Mouse (Mus musculus) neural tube, embryonic 15.5 days (tissue): ENCODE data around the gene Etv5. TPM values are rescaled to one million over a fixed set of nuclear protein-coding genes. Genes with fewer than 3 reads are reported as not detected.

ENCODE experiments used
- ATAC-seq: fragments of 200-750 bp; cut with Nextera tagmentation; 2 replicates; pipeline ENCODE4 v1.8.0; 2017; ENCODE audit warnings: mild to moderate bottlenecking, moderate TSS enrichment, moderate library complexity; ENCODE audit not compliant: low FRiP score
- H3K27ac ChIP-seq: fragments of 300-500 bp; sonication (generic); replicated peaks from 2 replicates; pipeline ENCODE4 v1.5.1; 2015; ENCODE audit warnings: mild to moderate bottlenecking, inconsistent platforms
- H3K27me3 ChIP-seq: fragments of 300-500 bp; sonication (generic); replicated peaks from 2 replicates; pipeline ENCODE4 v1.6.1; 2015; ENCODE audit warnings: inconsistent platforms
- H3K36me3 ChIP-seq: fragments of 300-500 bp; sonication (generic); 2 replicates; pipeline ENCODE4 v1.6.1; 2015; ENCODE audit warnings: inconsistent platforms
- H3K4me1 ChIP-seq: fragments of 300-500 bp; sonication (generic); 2 replicates; pipeline ENCODE4 v1.6.1; 2015; ENCODE audit warnings: inconsistent platforms
- H3K4me2 ChIP-seq: fragments of 300-500 bp; sonication (generic); 2 replicates; pipeline ENCODE4 v1.6.1; 2015; ENCODE audit warnings: inconsistent platforms, mild to moderate bottlenecking, moderate library complexity
- H3K4me3 ChIP-seq: fragments of 300-500 bp; sonication (generic); replicated peaks from 2 replicates; pipeline ENCODE4 v1.5.1; 2015; ENCODE audit warnings: mild to moderate bottlenecking, inconsistent platforms
- H3K9ac ChIP-seq: fragments of 300-500 bp; sonication (generic); replicated peaks from 2 replicates; pipeline ENCODE4 v1.6.1; 2015; ENCODE audit warnings: mild to moderate bottlenecking, inconsistent platforms
- H3K9me3 ChIP-seq: fragments of 300-500 bp; sonication (generic); replicated peaks from 2 replicates; pipeline ENCODE4 v1.6.1; 2016; ENCODE audit warnings: inconsistent platforms
- WGBS: fragments of 180-500 bp; shearing (Covaris S2); methylation state at CpG from one replicate; pipeline ENCODE4 v1.1.7; 2015; ENCODE audit warnings: mixed read lengths; 5-methylcytosine and 5-hydroxymethylcytosine counted together
- polyA plus RNA-seq: library from polyadenylated mRNA; unstranded; fragments of >200 nt; fragmentation: Nextera tagmentation; extraction: Ambion mirVana; gene quantifications from 2 replicates; pipeline ENCODE4 v1.2.1, GENCODE M21; 2015

Gene Etv5
- polyA plus RNA-seq, 1 experiment from 2014 or later = 22.3 TPM

DNA sequence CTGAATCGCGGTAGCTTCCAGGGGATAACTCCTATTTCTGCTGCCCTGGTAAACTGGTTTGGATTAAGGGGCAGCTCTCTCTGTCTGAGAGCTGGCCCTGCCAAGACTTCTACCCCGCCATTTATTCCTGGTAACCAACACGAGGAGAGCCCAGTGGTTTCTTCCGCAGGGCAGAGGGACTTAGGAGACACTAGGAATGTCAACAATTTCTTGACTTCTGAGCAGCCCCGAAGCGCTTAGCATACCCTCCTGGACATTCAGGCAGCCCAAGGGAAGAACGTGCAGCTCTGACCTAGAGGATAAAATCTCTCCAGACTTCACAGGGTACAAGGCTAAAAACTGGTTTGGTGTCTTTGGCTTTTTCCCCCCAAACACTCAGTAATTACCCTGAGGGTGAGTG lies 10.1 kb downstream of the Etv5 start:
- Histone ChIP-seq H3K36me3 (no peaks in the 10 kb centered on the region), H3K27ac (peak overlapping the region; percentile 72), H3K4me3 (peak overlapping the region; percentile 26), H3K4me2 (peak overlapping the region; percentile 53), H3K27me3 (peaks cover 13% of the 10 kb centered on the region), H3K9ac (0 out of 2 replicates have a peak overlapping the region, but pooled peaks have one; percentile 6), H3K9me3 (no peaks in the 10 kb centered on the region), H3K4me1 (peaks cover 37% of the 10 kb centered on the region)
- no peak; the same call in 1 of the 2 replicates for ATAC-seq
- 8% methylated on average over 8 of the region's 8 CpGs for WGBS

DNA sequence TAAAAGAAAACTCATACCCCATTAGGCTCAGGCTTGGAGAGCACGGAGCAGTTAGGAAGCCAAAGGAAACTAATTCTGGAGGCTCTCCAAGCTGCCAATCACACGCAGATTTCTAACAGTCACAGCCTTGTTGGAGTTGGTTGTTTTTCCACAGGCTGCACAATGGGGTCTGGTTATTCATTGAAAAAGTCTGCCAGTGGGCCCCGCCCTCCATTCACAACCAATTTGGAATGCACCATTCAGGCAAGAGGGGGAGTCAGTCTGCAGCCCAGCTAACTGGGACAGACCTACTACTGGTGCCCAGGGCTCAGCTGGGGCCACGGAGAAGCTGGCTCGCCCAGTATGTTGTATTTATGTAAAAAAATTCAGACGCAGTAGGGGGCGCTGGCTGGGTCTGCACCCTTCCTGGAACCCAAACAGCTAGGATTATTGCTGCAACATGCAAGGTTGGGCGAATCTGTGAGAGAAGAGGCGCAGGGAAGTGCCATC lies 10.6 kb downstream of the Etv5 start:
- Histone ChIP-seq H3K9me3 (no peaks in the 10 kb centered on the region), H3K4me2 (peak overlapping the region; percentile 53), H3K9ac (0 out of 2 replicates have a peak overlapping the region, but pooled peaks have one; percentile 6), H3K36me3 (no peaks in the 10 kb centered on the region), H3K27me3 (peaks cover 13% of the 10 kb centered on the region), H3K4me3 (peak overlapping the region; percentile 26), H3K27ac (peak overlapping the region; percentile 72), H3K4me1 (peaks cover 33% of the 10 kb centered on the region)
- WGBS = under 1% methylated on average over 9 of the region's 9 CpGs
- ATAC-seq = peak; percentile 91

DNA sequence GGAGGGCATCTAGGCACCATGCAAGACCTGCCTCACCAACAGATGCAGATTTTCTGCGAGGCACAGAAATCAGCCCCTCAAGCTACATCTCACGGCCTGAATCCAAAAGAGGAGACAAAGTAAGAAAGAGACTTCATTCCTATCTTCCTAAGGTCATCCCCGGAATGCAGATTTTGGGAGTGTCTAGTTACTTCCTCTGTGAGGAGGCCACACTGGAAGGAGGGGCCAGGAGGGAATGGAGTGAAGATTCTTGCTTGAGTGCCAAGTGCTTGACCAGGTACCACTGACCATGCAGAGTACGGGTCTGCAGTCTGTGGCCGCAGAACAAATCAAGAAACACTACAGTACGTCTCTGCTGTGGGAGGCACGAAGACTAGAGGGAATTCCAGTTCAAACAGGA lies 12.7 kb downstream of the Etv5 start:
- no peak overlapping the region for H3K4me3 ChIP-seq
- no peak overlapping the region for H3K9ac ChIP-seq
- ATAC-seq = no peak
- no peak overlapping the region for H3K27ac ChIP-seq
- H3K27me3 ChIP-seq = peaks cover 11% of the 10 kb centered on the region
- H3K9me3 ChIP-seq = no peaks in the 10 kb centered on the region
- no peaks in the 10 kb centered on the region for H3K36me3 ChIP-seq
- H3K4me1 ChIP-seq = peaks cover 27% of the 10 kb centered on the region
- H3K4me2 ChIP-seq = no peak overlapping the region
- WGBS = 81% methylated on average over 7 of the region's 7 CpGs

DNA sequence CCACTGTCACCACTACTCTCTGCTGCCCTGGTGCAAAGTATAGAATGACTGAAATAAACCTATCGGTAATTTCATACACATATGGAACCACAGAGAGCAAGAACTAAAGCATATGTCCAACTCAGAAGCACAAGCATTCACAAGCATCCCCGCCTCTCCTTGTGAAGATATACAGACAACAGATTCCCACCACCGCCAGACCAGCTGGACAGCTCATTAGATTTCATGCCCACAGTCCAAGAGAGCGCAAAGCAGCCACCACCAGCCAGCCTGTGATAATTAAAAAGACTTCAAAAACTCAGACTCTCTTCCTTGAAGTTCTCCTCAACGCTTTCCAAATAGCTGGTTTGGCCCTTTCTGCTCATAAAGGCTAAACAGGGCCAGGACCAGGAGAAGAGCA lies 17.3 kb downstream of the Etv5 start:
- 67% methylated on average over 5 of the region's 5 CpGs for WGBS
- Histone ChIP-seq H3K4me1 (no peaks in the 10 kb centered on the region), H3K9ac (no peak overlapping the region)

DNA sequence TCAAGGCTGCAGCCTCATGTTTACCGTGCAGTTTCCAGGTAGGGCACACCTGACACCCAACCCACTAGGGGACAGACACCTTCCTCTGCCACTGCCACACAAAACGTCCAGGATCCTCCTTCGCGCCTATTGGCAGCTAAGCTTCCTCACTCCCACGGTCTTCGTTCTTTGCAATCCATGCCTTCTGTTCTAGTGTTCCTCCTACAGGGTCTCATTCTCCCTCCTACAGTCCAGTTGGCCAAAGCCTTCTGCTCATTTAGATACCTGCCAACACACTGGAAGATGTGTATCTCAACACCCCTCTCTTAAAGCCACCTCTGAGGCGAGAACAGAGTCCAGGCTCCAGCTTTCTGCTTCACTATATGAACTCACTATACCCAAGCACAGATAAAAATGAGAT lies 21.6 kb downstream of the Etv5 start:
- Histone ChIP-seq H3K9me3 (no peaks in the 10 kb centered on the region), H3K36me3 (no peaks in the 10 kb centered on the region), H3K4me1 (peaks cover 8% of the 10 kb centered on the region), H3K9ac (no peak overlapping the region), H3K27me3 (no peaks in the 10 kb centered on the region), H3K4me2 (no peak overlapping the region), H3K4me3 (no peak overlapping the region), H3K27ac (no peak overlapping the region)
- WGBS = 96% methylated on average over 7 of the region's 7 CpGs
- ATAC-seq = no peak

More for the DNA sequence above, 17.3 kb downstream of the Etv5 start:
- Histone ChIP-seq H3K4me3 (no peak overlapping the region), H3K27me3 (0 out of 2 replicates have a peak, but pooled peaks cover 2% of the 10 kb centered on the region), H3K4me2 (no peak overlapping the region), H3K27ac (no peak overlapping the region), H3K9me3 (no peaks in the 10 kb centered on the region), H3K36me3 (no peaks in the 10 kb centered on the region)
- ATAC-seq = no peak

DNA sequence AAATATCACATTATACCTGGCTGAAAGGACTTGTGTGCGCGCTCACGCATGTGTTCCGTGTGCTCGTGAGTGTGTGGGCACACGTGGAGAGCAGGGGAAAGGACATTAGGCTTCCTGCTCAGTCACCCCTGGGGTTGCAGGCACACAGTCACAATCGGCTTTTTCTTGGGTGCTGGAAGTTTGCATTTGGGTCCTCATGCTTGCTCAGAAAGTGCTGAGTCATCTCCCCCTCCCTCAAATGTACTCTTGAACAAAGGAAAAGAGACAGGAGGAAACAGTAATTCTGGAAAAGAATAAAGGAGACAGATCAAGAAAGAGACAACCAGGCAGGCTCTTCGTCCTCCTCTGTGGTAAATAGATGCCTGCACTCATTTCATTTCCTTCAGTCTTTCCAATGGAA lies 22.5 kb downstream of the Etv5 start:
- H3K36me3 ChIP-seq = no peaks in the 10 kb centered on the region
- no peaks in the 10 kb centered on the region for H3K27me3 ChIP-seq
- H3K4me2 ChIP-seq = no peak overlapping the region
- peaks cover 17% of the 10 kb centered on the region for H3K4me1 ChIP-seq
- no peak overlapping the region for H3K4me3 ChIP-seq
- no peak overlapping the region for H3K9ac ChIP-seq
- H3K9me3 ChIP-seq = no peaks in the 10 kb centered on the region
- 84% methylated on average over 8 of the region's 8 CpGs for WGBS
- no peak for ATAC-seq
- no peak overlapping the region for H3K27ac ChIP-seq

DNA sequence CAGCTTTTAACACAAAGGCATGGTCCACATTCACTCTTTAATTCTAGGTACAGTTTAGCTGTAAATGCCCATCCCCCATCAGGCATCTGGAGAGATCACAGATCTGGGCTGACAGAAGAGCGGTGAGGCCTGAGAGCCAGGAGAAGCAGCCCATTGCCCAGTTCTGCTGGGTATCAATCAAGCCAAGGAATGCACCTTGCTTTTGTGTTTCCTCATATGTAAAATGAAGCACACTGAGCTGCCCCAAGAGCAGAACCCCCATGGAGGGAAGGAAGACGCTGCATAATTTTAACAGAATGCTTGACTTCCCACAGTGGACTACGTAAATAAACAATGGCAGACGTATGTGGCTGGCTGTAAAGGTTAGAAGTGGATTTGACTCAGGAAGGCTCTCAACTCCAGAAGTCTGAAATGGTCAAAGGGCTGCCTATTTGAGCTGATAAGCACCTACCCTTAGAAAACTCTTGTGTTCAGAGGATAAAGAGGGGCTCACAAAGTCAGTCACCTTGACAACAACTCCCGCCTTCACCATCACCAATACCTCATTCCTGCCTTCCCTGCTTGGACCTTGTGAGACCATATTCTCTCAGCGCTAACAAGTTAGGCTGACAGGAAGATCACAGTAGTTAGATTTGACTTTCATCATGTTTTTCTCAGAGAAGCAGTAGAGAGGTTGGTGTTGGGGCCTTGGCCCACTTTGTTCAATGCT lies 23.2 kb downstream of the Etv5 start:
- ATAC-seq = no peak
- Histone ChIP-seq H3K4me2 (no peak overlapping the region), H3K36me3 (no peaks in the 10 kb centered on the region), H3K9me3 (no peaks in the 10 kb centered on the region), H3K9ac (no peak overlapping the region), H3K4me1 (peaks cover 21% of the 10 kb centered on the region), H3K4me3 (no peak overlapping the region), H3K27me3 (no peaks in the 10 kb centered on the region), H3K27ac (no peak overlapping the region)
- 62% methylated on average over 6 of the region's 6 CpGs for WGBS

DNA sequence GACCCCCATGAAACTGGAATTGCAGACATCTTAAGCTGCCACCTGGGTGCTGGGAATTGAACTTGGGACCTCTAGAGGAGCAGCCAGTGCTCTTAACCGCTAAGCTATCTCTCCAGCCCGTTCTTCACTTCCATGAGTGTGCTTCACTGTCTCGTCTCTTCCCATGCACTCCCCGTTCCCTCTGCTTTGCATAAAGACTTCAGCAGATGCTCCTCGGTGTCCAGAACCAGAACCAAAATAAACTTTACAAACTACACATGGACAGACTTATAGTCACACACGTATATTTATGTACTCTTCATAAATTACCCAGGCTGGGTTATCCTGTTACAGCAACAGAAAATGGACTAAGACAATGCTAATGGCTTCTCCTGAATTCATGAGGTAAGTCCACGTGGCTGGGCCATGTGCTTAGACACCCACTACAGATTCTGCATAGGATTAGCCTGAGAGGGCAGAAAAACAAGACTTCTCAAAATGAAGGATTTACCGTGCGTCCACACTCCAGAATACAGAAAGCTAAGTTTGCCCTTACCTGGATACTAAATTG lies 25.2 kb downstream of the Etv5 start:
- WGBS = 93% methylated on average over 9 of the region's 9 CpGs
- H3K9me3 ChIP-seq = no peaks in the 10 kb centered on the region
- H3K27me3 ChIP-seq = no peaks in the 10 kb centered on the region
- no peaks in the 10 kb centered on the region for H3K36me3 ChIP-seq
- H3K4me3 ChIP-seq = no peak overlapping the region
- H3K4me2 ChIP-seq = no peak overlapping the region
- no peak overlapping the region for H3K9ac ChIP-seq
- no peak overlapping the region for H3K27ac ChIP-seq
- H3K4me1 ChIP-seq = peaks cover 21% of the 10 kb centered on the region
- ATAC-seq = no peak

DNA sequence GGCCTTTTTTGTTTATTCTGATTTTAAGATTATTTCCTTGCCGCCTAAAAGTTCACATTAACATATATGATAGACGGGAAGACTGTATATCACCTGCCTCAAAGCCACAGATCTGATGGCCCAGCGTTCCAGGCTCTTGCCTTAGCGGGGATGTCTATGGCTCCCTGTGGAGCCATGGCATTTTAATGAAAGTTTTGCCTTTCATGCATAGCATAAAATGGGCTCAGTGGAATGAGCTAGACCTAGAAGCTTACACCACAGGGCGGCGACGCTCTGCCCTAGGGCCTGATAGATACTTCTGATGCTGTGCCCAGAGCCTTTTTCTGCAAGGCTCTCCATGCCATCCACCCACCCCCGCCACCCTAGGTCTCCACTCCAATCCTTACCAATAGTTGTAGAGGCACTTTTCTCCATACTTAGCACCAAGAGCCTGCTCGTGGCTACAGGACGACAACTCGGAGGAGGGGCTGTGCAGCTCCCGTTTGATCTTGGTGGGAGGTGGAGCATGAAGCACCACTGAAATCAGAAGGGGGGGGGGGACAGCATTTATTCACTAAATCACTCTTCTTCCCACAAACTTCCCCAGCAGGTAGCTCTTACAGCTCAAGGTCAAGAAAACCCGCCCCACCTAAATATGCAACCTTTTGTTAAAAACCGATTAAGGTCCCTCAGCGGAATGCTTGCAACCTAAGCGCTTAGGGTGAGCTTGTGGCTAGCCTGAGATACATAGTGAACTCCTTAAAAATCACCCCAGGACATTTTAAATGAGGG lies 26.9 kb downstream of the Etv5 start:
- peaks cover 21% of the 10 kb centered on the region for H3K4me1 ChIP-seq
- H3K27me3 ChIP-seq = no peaks in the 10 kb centered on the region
- H3K4me2 ChIP-seq = no peak overlapping the region
- no peaks in the 10 kb centered on the region for H3K36me3 ChIP-seq
- no peaks in the 10 kb centered on the region for H3K9me3 ChIP-seq
- peak; percentile 71 for ATAC-seq
- no peak overlapping the region for H3K4me3 ChIP-seq
- 26% methylated on average over 16 of the region's 16 CpGs for WGBS
- no peak overlapping the region for H3K27ac ChIP-seq
- H3K9ac ChIP-seq = no peak overlapping the region

DNA sequence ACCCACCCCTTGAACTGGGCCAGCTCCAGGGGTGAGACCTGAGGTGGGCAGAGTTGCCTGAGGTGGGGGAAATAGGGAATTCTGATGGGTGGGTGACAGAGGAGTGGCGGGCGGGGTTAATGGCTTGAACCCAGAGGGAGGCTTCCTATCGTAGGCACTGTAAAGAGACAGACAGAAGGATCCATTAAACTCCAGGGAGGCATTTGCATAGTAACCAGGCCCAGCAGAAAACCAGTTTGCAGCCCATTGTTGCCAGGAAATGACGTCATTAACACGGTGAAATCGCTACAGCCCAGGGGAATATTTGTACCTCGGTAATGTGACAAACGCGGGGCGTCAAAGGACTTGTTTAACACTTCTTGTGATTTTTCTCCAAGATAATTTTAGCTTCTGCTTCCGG lies 27.8 kb downstream of the Etv5 start:
- WGBS = 16% methylated on average over 11 of the region's 11 CpGs
- no peak overlapping the region for H3K4me3 ChIP-seq
- H3K4me2 ChIP-seq = peak overlapping the region; percentile 23; the same call in 1 of the 2 replicates
- no peak overlapping the region for H3K27ac ChIP-seq
- H3K4me1 ChIP-seq = peaks cover 21% of the 10 kb centered on the region
- H3K27me3 ChIP-seq = no peaks in the 10 kb centered on the region
- no peaks in the 10 kb centered on the region for H3K9me3 ChIP-seq
- H3K36me3 ChIP-seq = no peaks in the 10 kb centered on the region
- no peak overlapping the region for H3K9ac ChIP-seq
- ATAC-seq = peak; percentile 30; the same call in 1 of the 2 replicates

DNA sequence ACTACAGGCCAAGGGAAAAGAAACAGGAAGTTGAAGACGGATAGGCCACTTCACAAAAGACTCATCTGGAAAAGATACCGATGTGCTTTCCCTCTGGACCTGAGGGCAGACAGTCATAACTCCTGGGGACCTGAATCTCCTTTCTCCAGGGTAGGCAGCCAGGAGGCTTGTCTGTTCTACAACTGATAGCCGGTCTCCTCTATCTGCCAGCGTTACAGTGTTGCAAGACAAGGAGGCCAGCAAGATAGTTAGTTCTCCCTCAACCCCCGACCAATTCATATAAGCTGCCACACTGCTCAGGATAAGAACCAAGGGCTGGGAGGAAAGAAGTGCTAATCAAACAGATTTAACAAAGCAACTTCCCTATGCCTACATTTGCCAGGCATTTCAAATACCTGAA lies 29.5 kb downstream of the Etv5 start:
- 91% methylated on average over 5 of the region's 5 CpGs for WGBS
- Histone ChIP-seq H3K36me3 (no peaks in the 10 kb centered on the region), H3K27ac (no peak overlapping the region), H3K4me3 (no peak overlapping the region), H3K9ac (no peak overlapping the region), H3K27me3 (no peaks in the 10 kb centered on the region), H3K9me3 (no peaks in the 10 kb centered on the region), H3K4me2 (no peak overlapping the region), H3K4me1 (peaks cover 22% of the 10 kb centered on the region)
- no peak for ATAC-seq
